Mouse (Mus musculus): ENCODE data around the gene Cnn2. TPM values are rescaled to one million over a fixed set of nuclear protein-coding genes. Genes with fewer than 3 reads are reported as not detected.
A peak's percentile ranks its signal among the peaks of the same experiment; 100 is the strongest.

The Cnn2 gene
- polyA plus RNA-seq, 1 experiment: 642 TPM

DNA sequence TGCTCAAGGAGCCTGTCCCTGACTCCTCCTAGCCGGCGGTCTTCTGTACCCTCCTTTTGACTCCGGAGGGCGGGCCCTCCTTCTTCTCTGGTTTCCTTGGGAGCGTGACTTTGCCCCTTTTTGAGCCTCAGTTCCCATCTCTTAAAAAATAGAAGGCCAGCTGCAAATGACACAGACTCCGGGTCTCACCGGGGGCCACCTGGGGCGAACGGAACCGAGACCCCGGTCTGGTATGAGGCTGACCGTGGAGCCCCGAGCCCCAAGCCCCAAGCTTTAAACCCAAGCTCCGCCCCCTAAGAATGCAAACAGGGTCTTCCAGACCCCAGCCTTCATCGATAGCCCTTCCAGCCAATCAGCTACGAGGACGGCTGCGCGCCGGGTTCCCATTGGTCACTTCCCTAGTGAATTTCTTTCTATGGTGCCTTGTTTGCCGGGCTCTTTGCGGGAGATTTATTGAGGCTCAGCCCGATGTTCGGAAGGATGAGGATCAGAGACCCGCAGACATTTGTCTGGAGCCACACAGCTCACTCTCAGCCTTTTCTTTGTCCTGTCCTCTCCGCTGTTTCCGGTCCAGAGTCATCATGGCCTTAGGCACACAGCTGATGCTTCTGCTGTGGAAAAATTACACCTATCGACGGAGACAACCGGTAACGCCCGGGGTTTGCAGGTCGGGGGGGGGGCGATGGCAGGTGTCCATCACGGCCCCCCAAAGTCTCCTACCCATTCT, 8.8 kb downstream of the Cnn2 start:
- no peak for TF ChIP-seq POLR2A (IDR thresholded peaks at IDR 0.05; ENCODE audit: low read depth, low read length)
- TF ChIP-seq CTCF (IDR thresholded peaks at IDR 0.05; ENCODE audit: borderline replicate concordance, insufficient read depth, low read length): no peak
- no peaks in the 10 kb centered on the region for H3K4me1 ChIP-seq (ENCODE audit: control insufficient read depth, insufficient read depth, low read length)
- H3K27ac ChIP-seq (ENCODE audit: insufficient read depth, low read length): peak overlapping the region; percentile 42; the same call in 1 of the 2 replicates
- H3K4me3 ChIP-seq (ENCODE audit: insufficient read depth, low read length): peak overlapping the region; percentile 59

- Histone ChIP-seq H3K4me3 (ENCODE audit: insufficient read depth, low read length) (peak overlapping the region; percentile 59), H3K4me1 (ENCODE audit: control insufficient read depth, insufficient read depth, low read length) (no peaks in the 10 kb centered on the region), H3K27ac (ENCODE audit: insufficient read depth, low read length) (no peak overlapping the region)
- no peak for TF ChIP-seq CTCF (IDR thresholded peaks at IDR 0.05; ENCODE audit: borderline replicate concordance, insufficient read depth, low read length)
- TF ChIP-seq POLR2A (IDR thresholded peaks at IDR 0.05; ENCODE audit: low read depth, low read length): no peak
Observed at GRCm38 (mm10) chr10:79997819-79998218, 9.4 kb downstream of the Cnn2 start.

DNA sequence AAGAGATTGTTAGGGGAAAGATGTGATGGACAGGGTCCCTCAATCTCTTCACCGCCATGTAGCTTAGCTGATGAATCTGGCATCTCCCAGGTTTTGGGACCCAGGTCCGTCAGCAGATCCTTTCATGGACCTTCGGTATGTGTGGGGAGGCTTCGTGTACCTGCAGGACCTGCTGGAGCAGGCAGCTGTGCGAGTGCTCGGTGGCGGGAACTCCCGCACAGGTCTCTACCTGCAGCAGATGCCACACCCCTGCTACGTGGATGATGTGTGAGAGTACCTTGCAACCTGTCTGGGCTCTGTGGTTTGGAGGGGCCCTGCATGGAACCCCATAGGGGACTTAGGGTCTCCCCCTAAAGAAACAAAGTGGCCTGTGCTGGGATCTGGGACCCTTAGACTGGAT, 13.6 kb downstream of the Cnn2 start:
- H3K4me1 ChIP-seq (ENCODE audit: control insufficient read depth, insufficient read depth, low read length): no peaks in the 10 kb centered on the region
- no peak overlapping the region for H3K4me3 ChIP-seq (ENCODE audit: insufficient read depth, low read length)
- TF ChIP-seq CTCF (IDR thresholded peaks at IDR 0.05; ENCODE audit: borderline replicate concordance, insufficient read depth, low read length) (no peak), POLR2A (IDR thresholded peaks at IDR 0.05; ENCODE audit: low read depth, low read length) (no peak)
- no peak overlapping the region for H3K27ac ChIP-seq (ENCODE audit: insufficient read depth, low read length)

DNA sequence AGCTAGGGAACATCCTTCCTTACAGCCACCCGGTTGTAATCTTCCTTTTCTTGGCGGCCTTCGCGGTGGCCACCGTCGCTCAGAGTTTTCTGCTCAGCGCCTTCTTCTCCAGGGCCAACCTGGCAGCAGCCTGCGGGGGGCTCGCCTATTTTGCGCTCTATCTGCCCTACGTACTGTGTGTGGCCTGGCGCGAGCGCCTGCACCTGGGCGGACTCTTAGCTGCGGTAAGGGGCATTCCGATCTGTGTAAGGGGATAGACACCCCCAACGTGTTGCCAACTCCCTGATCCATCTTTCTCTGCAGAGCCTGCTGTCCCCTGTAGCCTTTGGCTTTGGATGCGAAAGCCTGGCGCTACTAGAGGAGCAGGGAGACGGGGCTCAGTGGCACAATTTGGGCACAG, 14.4 kb downstream of the Cnn2 start:
- H3K4me1 ChIP-seq (ENCODE audit: control insufficient read depth, insufficient read depth, low read length): no peaks in the 10 kb centered on the region
- H3K27ac ChIP-seq (ENCODE audit: insufficient read depth, low read length): no peak overlapping the region
- H3K4me3 ChIP-seq (ENCODE audit: insufficient read depth, low read length): no peak overlapping the region
- TF ChIP-seq POLR2A (IDR thresholded peaks at IDR 0.05; ENCODE audit: low read depth, low read length) (no peak), CTCF (IDR thresholded peaks at IDR 0.05; ENCODE audit: borderline replicate concordance, insufficient read depth, low read length) (no peak)

- TF ChIP-seq POLR2A (IDR thresholded peaks at IDR 0.05; ENCODE audit: low read depth, low read length) (no peak), CTCF (IDR thresholded peaks at IDR 0.05; ENCODE audit: borderline replicate concordance, insufficient read depth, low read length) (no peak)
- H3K4me1 ChIP-seq (ENCODE audit: control insufficient read depth, insufficient read depth, low read length): no peaks in the 10 kb centered on the region
- no peak overlapping the region for H3K4me3 ChIP-seq (ENCODE audit: insufficient read depth, low read length)
- H3K27ac ChIP-seq (ENCODE audit: insufficient read depth, low read length): no peak overlapping the region
Observed at GRCm38 (mm10) chr10:80003374-80004232, 15.2 kb downstream of the Cnn2 start.

DNA sequence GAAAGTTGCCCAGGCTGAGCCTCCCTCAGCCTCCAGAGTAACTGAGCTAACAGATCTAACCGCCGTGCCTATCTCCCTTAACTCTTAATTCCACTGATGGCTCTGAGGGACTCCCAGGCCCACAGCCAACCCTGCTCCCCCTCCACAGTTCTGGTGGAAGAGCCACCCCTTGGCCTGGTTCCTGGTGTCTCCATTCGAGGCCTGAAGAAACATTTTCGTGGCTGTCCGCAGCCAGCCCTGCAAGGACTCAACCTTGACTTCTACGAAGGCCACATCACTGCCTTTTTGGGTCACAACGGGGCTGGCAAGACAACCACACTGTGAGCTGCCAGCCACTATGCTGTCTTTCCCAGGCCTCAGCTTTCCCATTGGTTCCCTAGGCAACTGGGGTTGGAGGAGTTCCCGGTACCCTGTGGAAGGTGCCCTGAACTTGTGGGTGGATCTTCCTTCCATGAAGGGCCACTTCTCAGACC, 15.9 kb downstream of the Cnn2 start:
- TF ChIP-seq POLR2A (IDR thresholded peaks at IDR 0.05; ENCODE audit: low read depth, low read length) (no peak), CTCF (IDR thresholded peaks at IDR 0.05; ENCODE audit: borderline replicate concordance, insufficient read depth, low read length) (no peak)
- Histone ChIP-seq H3K4me1 (ENCODE audit: control insufficient read depth, insufficient read depth, low read length) (no peaks in the 10 kb centered on the region), H3K27ac (ENCODE audit: insufficient read depth, low read length) (no peak overlapping the region), H3K4me3 (ENCODE audit: insufficient read depth, low read length) (no peak overlapping the region)

GRCm38 (mm10) chr10:80011740-80012139, 23.4 kb downstream of the Cnn2 start:
- Histone ChIP-seq H3K4me1 (ENCODE audit: control insufficient read depth, insufficient read depth, low read length) (no peaks in the 10 kb centered on the region), H3K27ac (ENCODE audit: insufficient read depth, low read length) (no peak overlapping the region), H3K4me3 (ENCODE audit: insufficient read depth, low read length) (no peak overlapping the region)
- TF ChIP-seq POLR2A (IDR thresholded peaks at IDR 0.05; ENCODE audit: low read depth, low read length): no peak
- TF ChIP-seq CTCF (IDR thresholded peaks at IDR 0.05; ENCODE audit: borderline replicate concordance, insufficient read depth, low read length): no peak

- no peak overlapping the region for H3K4me3 ChIP-seq (ENCODE audit: insufficient read depth, low read length)
- H3K4me1 ChIP-seq (ENCODE audit: control insufficient read depth, insufficient read depth, low read length): no peaks in the 10 kb centered on the region
- TF ChIP-seq CTCF (IDR thresholded peaks at IDR 0.05; ENCODE audit: borderline replicate concordance, insufficient read depth, low read length) (no peak), POLR2A (IDR thresholded peaks at IDR 0.05; ENCODE audit: low read depth, low read length) (no peak)
Observed at GRCm38 (mm10) chr10:80013609-80014008, 25.2 kb downstream of the Cnn2 start.

DNA sequence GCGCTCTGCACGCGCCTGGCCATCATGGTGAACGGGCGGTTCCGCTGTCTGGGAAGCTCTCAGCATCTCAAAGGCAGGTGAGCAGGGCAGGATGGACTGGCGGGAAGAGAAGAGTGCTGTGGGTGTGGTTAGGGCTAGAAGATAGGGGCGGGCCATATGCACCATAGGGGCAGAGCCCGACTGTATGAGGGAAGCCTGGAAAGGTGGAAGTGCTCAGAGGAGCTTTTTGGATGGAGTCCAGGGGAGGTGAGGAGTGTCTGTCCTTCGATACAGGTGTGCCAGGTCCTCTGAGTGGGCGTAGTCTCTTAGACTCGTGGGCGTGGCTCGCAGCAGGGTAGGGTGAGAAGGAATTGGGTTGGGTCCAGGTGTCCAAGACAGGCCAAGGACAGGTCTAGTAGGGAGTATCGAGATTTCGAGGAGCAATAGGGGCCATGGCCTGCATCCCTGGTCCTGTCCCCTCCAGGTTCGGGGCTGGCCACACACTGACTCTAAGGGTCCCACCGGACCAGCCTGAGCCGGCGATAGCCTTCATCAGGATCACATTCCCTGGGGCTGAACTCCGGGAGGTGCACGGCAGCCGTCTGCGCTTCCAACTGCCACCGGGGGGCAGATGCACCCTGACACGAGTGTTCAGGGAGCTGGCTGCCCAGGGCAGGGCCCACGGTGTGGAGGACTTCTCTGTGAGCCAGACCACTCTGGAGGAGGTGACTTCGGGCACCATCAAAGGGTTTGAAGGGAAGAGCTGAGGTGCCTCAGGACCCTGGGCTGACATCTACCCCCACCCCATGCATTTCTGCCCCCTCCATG, 26.3 kb downstream of the Cnn2 start:
- Histone ChIP-seq H3K4me3 (ENCODE audit: insufficient read depth, low read length) (no peak overlapping the region), H3K4me1 (ENCODE audit: control insufficient read depth, insufficient read depth, low read length) (no peaks in the 10 kb centered on the region), H3K27ac (ENCODE audit: insufficient read depth, low read length) (no peak overlapping the region)
- TF ChIP-seq CTCF (IDR thresholded peaks at IDR 0.05; ENCODE audit: borderline replicate concordance, insufficient read depth, low read length) (peak; percentile 36; the same call in 1 of the 2 replicates), POLR2A (IDR thresholded peaks at IDR 0.05; ENCODE audit: low read depth, low read length) (no peak)

More at GRCm38 (mm10) chr10:80013609-80014008, 25.2 kb downstream of the Cnn2 start:
- no peak overlapping the region for H3K27ac ChIP-seq (ENCODE audit: insufficient read depth, low read length)

Data from embryonic fibroblast, embryonic 13.5 days (primary cell).